Mouse (Mus musculus): Measurements from ENCODE around the gene E130308A19Rik. TPM values are rescaled to one million over a fixed set of nuclear protein-coding genes. Genes with fewer than 3 reads are reported as not detected.
A peak's percentile ranks its signal among the peaks of the same experiment; 100 is the strongest.

E130308A19Rik gene
- polyA plus RNA-seq, 1 experiment, result 31.6 TPM

DNA sequence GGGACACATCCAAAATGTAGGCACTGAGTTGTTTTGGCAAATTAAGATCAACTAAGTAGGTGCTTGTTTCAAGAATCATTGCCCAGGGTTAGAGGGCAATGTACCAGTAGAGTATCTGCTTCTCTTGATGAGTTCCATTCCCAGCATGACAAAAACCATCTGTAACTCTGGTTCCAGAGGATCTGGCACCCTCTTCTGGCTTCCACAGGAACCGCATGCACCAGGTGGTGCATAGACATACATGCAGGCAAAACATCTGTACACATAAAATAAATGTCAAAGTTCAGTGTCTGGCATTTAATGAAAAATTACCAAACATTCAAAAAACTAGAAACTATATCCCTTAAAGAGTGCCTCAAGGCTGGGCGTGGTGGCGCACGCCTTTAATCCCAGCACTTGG, 113.3 kb downstream of the E130308A19Rik start:
- TF ChIP-seq POLR2A (IDR thresholded peaks at IDR 0.05; ENCODE audit: borderline replicate concordance, extremely low read depth, insufficient read depth, insufficient read length, poor library complexity, severe bottlenecking), result no peak
- peak; percentile 6; the same call in 1 of the 2 replicates for TF ChIP-seq CTCF (IDR thresholded peaks at IDR 0.05; ENCODE audit: borderline replicate concordance, extremely low read depth, insufficient read depth, insufficient read length)
- DNase-seq (ENCODE audit: low read depth), result no peak

DNA sequence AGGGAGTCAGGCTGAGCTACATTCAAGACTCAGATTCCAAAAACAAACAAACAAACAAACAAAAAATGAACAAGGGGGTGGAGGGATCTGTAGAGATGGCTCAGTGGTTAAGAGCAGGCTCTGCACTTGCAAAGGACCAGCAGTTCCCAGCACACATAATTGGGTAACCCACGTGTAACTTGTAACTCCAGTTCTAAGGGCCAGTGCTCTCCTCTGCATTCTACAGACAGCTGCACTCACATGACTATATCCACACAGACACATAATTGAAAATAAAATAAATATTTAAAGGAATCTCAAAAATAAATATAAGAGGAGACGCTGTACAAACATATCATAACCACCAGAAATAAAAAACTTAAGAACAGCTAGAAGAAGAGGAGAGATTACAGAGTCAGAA, 113.9 kb downstream of the E130308A19Rik start:
- no peak for DNase-seq (ENCODE audit: low read depth)
- TF ChIP-seq POLR2A (IDR thresholded peaks at IDR 0.05; ENCODE audit: borderline replicate concordance, extremely low read depth, insufficient read depth, insufficient read length, poor library complexity, severe bottlenecking), result no peak
- no peak for TF ChIP-seq CTCF (IDR thresholded peaks at IDR 0.05; ENCODE audit: borderline replicate concordance, extremely low read depth, insufficient read depth, insufficient read length)

- TF ChIP-seq CTCF (IDR thresholded peaks at IDR 0.05; ENCODE audit: borderline replicate concordance, extremely low read depth, insufficient read depth, insufficient read length), result no peak
- no peak for TF ChIP-seq POLR2A (IDR thresholded peaks at IDR 0.05; ENCODE audit: borderline replicate concordance, extremely low read depth, insufficient read depth, insufficient read length, poor library complexity, severe bottlenecking)
- peak; percentile 35 for DNase-seq (ENCODE audit: low read depth)
These were observed 127.6 kb downstream of the E130308A19Rik start for GRCm38 (mm10) chr4:59753491-59754140.

DNA sequence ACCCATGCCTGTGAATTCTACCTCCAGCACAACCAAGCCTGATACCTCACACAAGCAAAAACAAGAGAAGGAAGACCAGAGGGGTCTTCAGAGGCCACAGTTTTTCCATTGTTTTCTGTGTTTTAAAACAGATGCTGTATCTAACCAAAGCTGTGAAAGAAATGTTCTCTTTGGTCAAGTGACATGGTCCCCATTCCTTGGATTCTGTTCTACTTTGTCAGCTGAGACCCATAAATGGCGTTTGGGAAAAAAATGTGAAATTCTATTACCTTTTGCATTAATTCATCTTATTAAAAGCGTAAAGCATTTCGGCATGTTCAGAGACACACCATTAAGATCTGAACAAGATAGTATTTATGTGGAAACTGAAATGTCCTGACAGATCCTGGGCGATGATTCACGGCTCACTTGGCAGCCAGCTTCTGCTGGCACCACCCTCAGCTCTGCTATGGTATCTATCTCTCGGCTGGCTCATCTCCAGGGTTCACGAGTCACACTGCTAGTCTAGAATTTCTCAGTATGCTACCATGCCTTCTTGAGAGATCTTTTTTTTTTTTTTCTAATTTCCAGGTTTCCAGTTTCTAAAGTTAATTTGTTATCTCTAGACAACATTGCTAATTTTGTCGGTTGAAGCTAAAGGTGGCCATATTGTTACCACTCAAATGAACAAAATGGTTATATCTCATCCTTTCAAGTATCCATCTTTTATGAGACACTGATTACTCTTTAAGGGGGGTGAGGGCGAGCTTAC, 130.5 kb downstream of the E130308A19Rik start:
- peak; percentile 82 for DNase-seq (ENCODE audit: low read depth)
- TF ChIP-seq POLR2A (IDR thresholded peaks at IDR 0.05; ENCODE audit: borderline replicate concordance, extremely low read depth, insufficient read depth, insufficient read length, poor library complexity, severe bottlenecking), result no peak
- TF ChIP-seq CTCF (IDR thresholded peaks at IDR 0.05; ENCODE audit: borderline replicate concordance, extremely low read depth, insufficient read depth, insufficient read length), result no peak

GRCm38 (mm10) chr4:59757452-59758435, 131.7 kb downstream of the E130308A19Rik start:
- TF ChIP-seq POLR2A (IDR thresholded peaks at IDR 0.05; ENCODE audit: borderline replicate concordance, extremely low read depth, insufficient read depth, insufficient read length, poor library complexity, severe bottlenecking) (no peak), CTCF (IDR thresholded peaks at IDR 0.05; ENCODE audit: borderline replicate concordance, extremely low read depth, insufficient read depth, insufficient read length) (no peak)
- DNase-seq (ENCODE audit: low read depth), result no peak

- no peak for DNase-seq (ENCODE audit: low read depth)
- 0 out of 2 replicates have a peak, but pooled peaks have one; percentile 7 for TF ChIP-seq CTCF (IDR thresholded peaks at IDR 0.05; ENCODE audit: borderline replicate concordance, extremely low read depth, insufficient read depth, insufficient read length)
- TF ChIP-seq POLR2A (IDR thresholded peaks at IDR 0.05; ENCODE audit: borderline replicate concordance, extremely low read depth, insufficient read depth, insufficient read length, poor library complexity, severe bottlenecking), result no peak
These were observed 134.0 kb downstream of the E130308A19Rik start for GRCm38 (mm10) chr4:59760016-59760415.

- peak; percentile 43 for DNase-seq (ENCODE audit: low read depth)
- TF ChIP-seq POLR2A (IDR thresholded peaks at IDR 0.05; ENCODE audit: borderline replicate concordance, extremely low read depth, insufficient read depth, insufficient read length, poor library complexity, severe bottlenecking), result no peak
- peak; percentile 59; the same call in 1 of the 2 replicates for TF ChIP-seq CTCF (IDR thresholded peaks at IDR 0.05; ENCODE audit: borderline replicate concordance, extremely low read depth, insufficient read depth, insufficient read length)
These were observed 134.8 kb downstream of the E130308A19Rik start for GRCm38 (mm10) chr4:59760636-59761364.

DNA sequence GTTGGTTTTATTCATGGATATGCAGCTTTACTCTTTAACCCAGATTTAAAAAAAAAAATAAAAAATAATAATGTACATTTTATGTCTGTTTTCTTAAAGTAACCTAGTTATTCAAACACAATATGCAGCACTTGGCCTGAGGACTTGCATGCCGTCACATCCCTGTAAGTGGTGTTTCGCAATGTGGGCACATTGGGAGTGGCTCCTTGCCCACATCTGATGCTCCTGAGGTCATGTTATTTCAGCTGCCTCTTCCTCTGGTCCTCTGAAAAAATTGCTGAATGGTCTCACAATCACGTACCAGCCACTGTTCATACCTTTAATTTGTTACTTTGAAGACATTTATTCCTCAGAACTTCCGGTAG, 135.3 kb downstream of the E130308A19Rik start:
- DNase-seq (ENCODE audit: low read depth), result no peak
- TF ChIP-seq CTCF (IDR thresholded peaks at IDR 0.05; ENCODE audit: borderline replicate concordance, extremely low read depth, insufficient read depth, insufficient read length) (no peak), POLR2A (IDR thresholded peaks at IDR 0.05; ENCODE audit: borderline replicate concordance, extremely low read depth, insufficient read depth, insufficient read length, poor library complexity, severe bottlenecking) (no peak)

GRCm38 (mm10) chr4:59764950-59765349, 138.9 kb downstream of the E130308A19Rik start:
- DNase-seq (ENCODE audit: low read depth), result no peak
- no peak for TF ChIP-seq POLR2A (IDR thresholded peaks at IDR 0.05; ENCODE audit: borderline replicate concordance, extremely low read depth, insufficient read depth, insufficient read length, poor library complexity, severe bottlenecking)

DNA sequence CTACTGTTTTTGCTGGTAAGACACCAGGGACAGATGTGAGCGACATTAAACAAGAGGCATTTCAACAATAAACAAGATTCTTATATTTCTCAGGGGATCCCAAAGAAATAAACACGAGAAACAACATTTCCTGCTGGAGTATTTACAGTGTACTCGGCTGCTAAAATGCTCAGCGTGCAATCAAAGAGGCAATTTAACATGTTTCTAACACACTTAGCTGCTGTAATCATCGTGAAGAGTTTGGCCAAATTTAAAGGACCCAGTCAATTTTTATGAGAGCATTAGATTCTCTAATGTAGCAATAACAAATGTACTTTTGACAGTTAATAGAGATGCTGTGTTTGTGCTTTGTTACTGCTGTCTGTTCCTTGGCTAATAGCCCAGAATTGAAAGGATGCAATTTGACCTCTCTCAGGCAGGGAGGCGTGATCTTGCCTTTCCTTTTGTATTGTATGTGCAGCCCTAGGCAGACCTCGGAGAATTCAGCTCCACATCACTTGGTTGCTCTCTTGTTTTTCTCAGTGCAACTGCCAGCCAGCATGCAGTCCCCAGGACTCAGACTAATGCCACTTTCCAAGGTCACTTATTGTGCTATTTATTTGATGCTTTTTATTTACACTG, 139.5 kb downstream of the E130308A19Rik start:
- TF ChIP-seq POLR2A (IDR thresholded peaks at IDR 0.05; ENCODE audit: borderline replicate concordance, extremely low read depth, insufficient read depth, insufficient read length, poor library complexity, severe bottlenecking) (no peak), CTCF (IDR thresholded peaks at IDR 0.05; ENCODE audit: borderline replicate concordance, extremely low read depth, insufficient read depth, insufficient read length) (no peak)
- DNase-seq (ENCODE audit: low read depth), result peak; percentile 87

Measured in brain, embryonic 14.5 days (tissue).